Comparison of ENCODE assay signal across 13 mouse cellular contexts in the genomic region with DNA sequence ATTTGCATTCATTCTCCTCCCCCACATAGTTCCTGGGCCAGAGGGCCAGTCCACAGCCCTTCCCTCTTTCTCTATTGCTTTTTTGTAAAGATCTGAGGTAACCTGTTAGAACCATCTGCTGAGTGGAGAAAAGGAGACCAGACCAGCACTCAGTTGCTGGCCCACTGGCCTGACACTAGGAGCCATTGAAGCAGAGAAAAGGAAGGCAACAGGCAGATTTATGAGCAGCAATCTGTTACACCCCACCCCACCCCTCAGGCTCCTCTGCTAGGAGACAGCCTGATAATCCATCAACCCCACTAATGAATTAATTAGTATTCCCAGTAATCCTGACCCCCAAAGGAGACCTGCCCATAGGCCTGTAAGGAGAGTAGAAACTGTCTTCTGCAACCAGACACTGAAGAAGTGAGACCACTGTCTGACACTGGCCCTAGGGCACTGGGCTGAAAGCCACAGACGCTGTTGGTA. TPM values are rescaled to one million over a fixed set of nuclear protein-coding genes. Genes with fewer than 3 reads are reported as not detected.
DNase-seq lines count a peak whose midpoint lies in the region; ATAC-seq lines count a peak whose summit lies in the region.
"Had no signal": no experiment of that assay in that cellular context is flagged by ENCODE, and none has a peak within 500 bp of the region (broad histone marks: within the 10 kb centered on the region; RNA-seq: fewer than 3 reads in every experiment).

No protein-coding gene starts in this region.

- DNase-seq in embryo, embryonic 11.5 days (ENCODE audit: low read depth, low spot score), result peak; percentile 8
- DNase-seq in forebrain, embryonic 14.5 days (ENCODE audit: low spot score), result peak; percentile 45
- peak; percentile 67 for DNase-seq in mesoderm, embryonic 11.5 days (ENCODE audit: low read depth, low spot score)
- no peak for DNase-seq in frontal cortex, postnatal 10 days (ENCODE audit: low spot score in 2 of 2)
- DNase-seq: cerebellum, adult 18-20 months; liver; spleen, adult 18-20 months had no signal

- no peaks in the 10 kb centered on the region for H3K36me3 ChIP-seq in forebrain, embryonic 14.5 days (ENCODE audit: control insufficient read depth, insufficient read depth, low read length)
- H3K36me3 ChIP-seq in neural tube, embryonic 12.5 days, result no peaks in the 10 kb centered on the region
- no peaks in the 10 kb centered on the region for H3K36me3 ChIP-seq in kidney, embryonic 15.5 days
- no peaks in the 10 kb centered on the region for H3K36me3 ChIP-seq in kidney, embryonic 16.5 days (ENCODE audit: insufficient read depth, low read length)

- H3K9me3 ChIP-seq in forebrain, embryonic 14.5 days (replicated peaks; ENCODE audit: control insufficient read depth, low read length), result no peaks in the 10 kb centered on the region
- no peaks in the 10 kb centered on the region for H3K9me3 ChIP-seq in neural tube, embryonic 12.5 days
- no peaks in the 10 kb centered on the region for H3K9me3 ChIP-seq in kidney, embryonic 15.5 days (replicated peaks)
- no peaks in the 10 kb centered on the region for H3K9me3 ChIP-seq in kidney, embryonic 16.5 days (ENCODE audit: low read length)

- H3K27me3 ChIP-seq in forebrain, embryonic 14.5 days (replicated peaks; ENCODE audit: control insufficient read depth, insufficient read depth, low read length), result no peaks in the 10 kb centered on the region
- no peaks in the 10 kb centered on the region for H3K27me3 ChIP-seq in neural tube, embryonic 12.5 days (replicated peaks)
- no peaks in the 10 kb centered on the region for H3K27me3 ChIP-seq in kidney, embryonic 15.5 days
- no peaks in the 10 kb centered on the region for H3K27me3 ChIP-seq in kidney, embryonic 16.5 days (ENCODE audit: insufficient read depth, low read length)

- no peak overlapping the region for H3K4me2 ChIP-seq in forebrain, embryonic 14.5 days (ENCODE audit: low read length)
- no peak overlapping the region for H3K4me2 ChIP-seq in neural tube, embryonic 12.5 days (replicated peaks)
- no peak overlapping the region for H3K4me2 ChIP-seq in kidney, embryonic 15.5 days
- no peak overlapping the region for H3K4me2 ChIP-seq in kidney, embryonic 16.5 days (replicated peaks; ENCODE audit: low read depth, low read length)
- H3K4me2 ChIP-seq: heart, embryonic 11.5 days had no signal

- H3K9ac ChIP-seq in forebrain, embryonic 14.5 days (ENCODE audit: low read length), result no peak overlapping the region
- H3K9ac ChIP-seq in neural tube, embryonic 12.5 days, result no peak overlapping the region
- H3K9ac ChIP-seq in kidney, embryonic 15.5 days, result no peak overlapping the region
- no peak overlapping the region for H3K9ac ChIP-seq in kidney, embryonic 16.5 days (replicated peaks; ENCODE audit: low read length)

- ATAC-seq in forebrain, embryonic 14.5 days, result peak; percentile 78
- ATAC-seq in neural tube, embryonic 12.5 days (ENCODE audit: low FRiP score, low read depth), result peak; percentile 93
- no peak for ATAC-seq in kidney, embryonic 15.5 days (replicated peaks; ENCODE audit: low FRiP score)
- ATAC-seq in kidney, embryonic 16.5 days (ENCODE audit: low FRiP score, low TSS enrichment), result no peak

- H3K4me3 ChIP-seq in forebrain, embryonic 14.5 days (ENCODE audit: low read depth, low read length), result no peak overlapping the region
- no peak overlapping the region for H3K4me3 ChIP-seq in neural tube, embryonic 12.5 days
- no peak overlapping the region for H3K4me3 ChIP-seq in kidney, embryonic 15.5 days (replicated peaks)
- no peak overlapping the region for H3K4me3 ChIP-seq in kidney, embryonic 16.5 days (ENCODE audit: low read length)

- 16% methylated on average over 1 of the region's 1 CpGs for WGBS in forebrain, embryonic 14.5 days
- 0% methylated on average over 1 of the region's 1 CpGs for WGBS in neural tube, embryonic 12.5 days
- whole genome bisulfite sequencing in kidney, embryonic 15.5 days, result 4% methylated on average over 1 of the region's 1 CpGs
- 0% methylated on average over 1 of the region's 1 CpGs for WGBS in kidney, embryonic 16.5 days

- H3K27ac ChIP-seq in forebrain, embryonic 14.5 days (ENCODE audit: low read depth, low read length), result no peak overlapping the region
- no peak overlapping the region for H3K27ac ChIP-seq in neural tube, embryonic 12.5 days
- H3K27ac ChIP-seq in kidney, embryonic 15.5 days, result no peak overlapping the region
- no peak overlapping the region for H3K27ac ChIP-seq in kidney, embryonic 16.5 days (ENCODE audit: low read length)
- H3K27ac ChIP-seq: kidney, postnatal 0 days had no signal

- H3K4me1 ChIP-seq in forebrain, embryonic 14.5 days (ENCODE audit: control insufficient read depth, insufficient read depth, low read length), result no peaks in the 10 kb centered on the region; the same call in 1 of the 2 replicates
- peaks cover 14% of the 10 kb centered on the region for H3K4me1 ChIP-seq in neural tube, embryonic 12.5 days
- H3K4me1 ChIP-seq in kidney, embryonic 15.5 days, result no peaks in the 10 kb centered on the region
- H3K4me1 ChIP-seq in kidney, embryonic 16.5 days (ENCODE audit: insufficient read depth, low read length), result no peaks in the 10 kb centered on the region

RNA-seq across cellular contexts. Expression of a gene that starts 2.0 kb away (rescaled TPM):
- 6.1 and 8.1 TPM in 2 replicates for polyA plus RNA-seq in forebrain, embryonic 14.5 days (2014; fragmentation: Nextera tagmentation; extraction: Ambion mirVana)
- polyA plus RNA-seq in neural tube, embryonic 12.5 days (2016; fragmentation: Nextera tagmentation; extraction: Ambion mirVana), result 24.2 and 27.6 TPM in 2 replicates
- not detected in 2 replicates for polyA plus RNA-seq in kidney, embryonic 15.5 days (2015; fragmentation: Nextera tagmentation; extraction: Ambion mirVana)
- polyA plus RNA-seq in kidney, embryonic 16.5 days (2015; fragmentation: Nextera tagmentation; extraction: Ambion mirVana), result not detected in 2 replicates
- polyA plus RNA-seq: heart, embryonic 11.5 days; kidney, postnatal 0 days; lung, embryonic 16.5 days had no signal

RNA-seq across cellular contexts. Expression of a gene that starts 40.7 kb away (rescaled TPM):
- polyA plus RNA-seq in forebrain, embryonic 14.5 days (2014; fragmentation: Nextera tagmentation; extraction: Ambion mirVana), result not detected in 2 replicates
- polyA plus RNA-seq in neural tube, embryonic 12.5 days (2016; fragmentation: Nextera tagmentation; extraction: Ambion mirVana), result 0.27 and 0.44 TPM in 2 replicates
- 0.09 and 0.23 TPM in 2 replicates for polyA plus RNA-seq in kidney, embryonic 15.5 days (2015; fragmentation: Nextera tagmentation; extraction: Ambion mirVana)
- polyA plus RNA-seq in kidney, embryonic 16.5 days (2015; fragmentation: Nextera tagmentation; extraction: Ambion mirVana), result 0.14 and 0.26 TPM in 2 replicates

Comparison
In these comparisons a context has a peak if more than half of its experiments do, and no peak if none do; other contexts are left out.
1. DNase-seq: peak in embryo, embryonic 11.5 days (single experiment), forebrain, embryonic 14.5 days (single experiment) and mesoderm, embryonic 11.5 days (single experiment); none in frontal cortex, postnatal 10 days (0 of 2).
2. ATAC-seq: peak in forebrain, embryonic 14.5 days (single experiment) and neural tube, embryonic 12.5 days (single experiment); none in kidney, embryonic 15.5 days (single experiment) and kidney, embryonic 16.5 days (single experiment).